Mouse (Mus musculus) heart, embryonic 16.5 days (tissue): ENCODE measurements around the gene Zfp446. TPM values are rescaled to one million over a fixed set of nuclear protein-coding genes. Genes with fewer than 3 reads are reported as not detected.

Experiments used
- ATAC-seq: fragments of 200-750 bp; cut with Nextera tagmentation; replicated peaks from 2 replicates; pipeline ENCODE4 v1.8.0; 2017; ENCODE audit warnings: moderate number of reproducible peaks; ENCODE audit not compliant: insufficient read depth, low FRiP score; ENCODE audit errors: extremely low read depth
- H3K27ac ChIP-seq: fragments of 300-500 bp; sonication (generic); 2 replicates; pipeline ENCODE4 v1.5.1; 2014; ENCODE audit warnings: mild to moderate bottlenecking, low read length, control low read depth, moderate library complexity
- H3K27me3 ChIP-seq: fragments of 300-500 bp; sonication (generic); 2 replicates; pipeline ENCODE4 v1.6.1; 2014; ENCODE audit warnings: low read length, mixed read lengths; ENCODE audit not compliant: control insufficient read depth, insufficient read depth
- H3K36me3 ChIP-seq: fragments of 300-500 bp; sonication (generic); 2 replicates; pipeline ENCODE4 v1.6.1; 2014; ENCODE audit not compliant: control insufficient read depth, insufficient read depth
- H3K4me1 ChIP-seq: fragments of 300-500 bp; sonication (generic); 2 replicates; pipeline ENCODE4 v1.6.1; 2014; ENCODE audit warnings: low read length, mixed read lengths; ENCODE audit not compliant: control insufficient read depth, insufficient read depth
- H3K4me2 ChIP-seq: fragments of 300-500 bp; sonication (generic); 2 replicates; pipeline ENCODE4 v1.6.1; 2014; ENCODE audit warnings: low read depth, mild to moderate bottlenecking, control low read depth, low read length
- H3K4me3 ChIP-seq: fragments of 300-500 bp; sonication (generic); 2 replicates; pipeline ENCODE4 v1.5.1; 2014; ENCODE audit warnings: mild to moderate bottlenecking, control low read depth, low read length
- H3K9ac ChIP-seq: fragments of 300-500 bp; sonication (generic); 2 replicates; pipeline ENCODE4 v1.6.1; 2014; ENCODE audit warnings: low read length, control low read depth
- H3K9me3 ChIP-seq: fragments of 300-500 bp; sonication (generic); replicated peaks from 2 replicates; pipeline ENCODE4 v1.6.1; 2016; ENCODE audit warnings: low read length; ENCODE audit not compliant: control insufficient read depth
- WGBS: fragments of 180-500 bp; shearing (Covaris S2); extraction: QIAGEN DNeasy Blood & Tissue Kit; methylation state at CpG from one replicate; pipeline ENCODE4 v1.1.7; 2014; 5-methylcytosine and 5-hydroxymethylcytosine counted together
- polyA plus RNA-seq: library from polyadenylated mRNA; unstranded; fragments of >200 nt; fragmentation: Nextera tagmentation; extraction: Ambion mirVana; gene quantifications from 2 replicates; pipeline ENCODE4 v1.2.1, GENCODE M21; 2015

Gene Zfp446
- polyA plus RNA-seq, 1 experiment from 2014 or later: 6.5 TPM

DNA sequence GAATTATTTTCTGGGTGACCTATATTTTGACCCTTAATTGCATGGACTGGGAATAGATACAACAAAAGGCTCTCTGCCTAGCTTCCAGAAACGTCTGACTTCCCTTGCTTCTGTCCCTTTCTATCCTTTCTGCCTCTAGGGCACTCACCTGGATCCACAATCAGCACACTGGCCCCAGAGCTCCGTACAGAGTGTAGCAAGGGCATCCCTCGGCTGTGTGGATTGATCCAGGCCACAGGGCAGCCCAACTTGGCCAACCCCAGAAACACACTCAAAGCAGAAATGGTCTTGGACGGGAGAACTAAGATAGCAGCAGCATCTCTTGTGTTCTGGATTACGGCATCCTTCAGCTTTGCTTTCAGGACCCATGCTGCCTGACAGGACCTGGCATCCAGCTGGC is 19.6 kb downstream of the Zfp446 start:
- no peaks in the 10 kb centered on the region for H3K4me1 ChIP-seq
- no peaks in the 10 kb centered on the region for H3K36me3 ChIP-seq
- H3K9ac ChIP-seq: no peak overlapping the region
- no peak overlapping the region for H3K4me3 ChIP-seq
- H3K27me3 ChIP-seq: no peaks in the 10 kb centered on the region
- H3K9me3 ChIP-seq: no peaks in the 10 kb centered on the region
- no peak for ATAC-seq
- 55% methylated on average over 5 of the region's 5 CpGs for WGBS
- no peak overlapping the region for H3K27ac ChIP-seq
- no peak overlapping the region for H3K4me2 ChIP-seq

GRCm38 (mm10) chr7:12998053-12998452 is 20.4 kb downstream of the Zfp446 start, which contains the start of gene Slc27a5:
Gene Slc27a5, minus strand, starts transcription at chr7:12998192.
- no peak within 1 kb of the TSS for H3K4me3 ChIP-seq
- no peaks in the 10 kb centered on the region for H3K4me1 ChIP-seq
- H3K36me3 ChIP-seq: no peaks in the 10 kb centered on the region
- ATAC-seq: no peak
- H3K9me3 ChIP-seq: no peaks in the 10 kb centered on the region
- H3K4me2 ChIP-seq: no peak within 1 kb of the TSS
- H3K27ac ChIP-seq: no peak within 1 kb of the TSS
- H3K9ac ChIP-seq: no peak within 1 kb of the TSS
- H3K27me3 ChIP-seq: no peaks in the 10 kb centered on the region
- WGBS: 73% methylated on average over 5 of the region's 5 CpGs

DNA sequence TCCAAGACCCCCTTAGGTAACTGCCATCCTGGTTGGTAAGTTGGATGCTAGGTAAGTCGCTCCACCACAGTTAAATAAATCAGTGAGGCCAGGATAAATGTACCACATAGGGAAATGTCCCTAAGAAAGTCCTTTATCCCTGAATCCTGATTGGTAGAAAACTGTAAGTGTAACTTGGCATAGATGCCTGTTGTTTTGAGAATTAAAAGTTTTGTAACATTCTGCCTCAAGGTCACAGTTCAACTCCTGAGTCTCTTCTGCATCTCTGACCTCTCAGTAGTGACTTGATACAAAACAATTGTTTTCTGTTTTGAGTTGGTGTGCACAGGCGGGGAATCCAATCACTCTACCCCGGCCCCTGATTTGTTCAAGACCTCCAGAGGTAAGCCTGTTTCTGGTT is 21.2 kb downstream of the Zfp446 start, which contains the start of gene Trim28:
Gene Trim28 (plus strand): TSS at position 264 of the 400 bp plus-strand sequence.
- ATAC-seq: no peak
- Histone ChIP-seq H3K4me1 (no peaks in the 10 kb centered on the region), H3K4me2 (no peak within 1 kb of the TSS), H3K27me3 (no peaks in the 10 kb centered on the region), H3K27ac (no peak within 1 kb of the TSS), H3K36me3 (no peaks in the 10 kb centered on the region), H3K9me3 (no peaks in the 10 kb centered on the region), H3K4me3 (no peak within 1 kb of the TSS), H3K9ac (no peak within 1 kb of the TSS)
- WGBS: 77% methylated on average over 3 of the region's 3 CpGs

DNA sequence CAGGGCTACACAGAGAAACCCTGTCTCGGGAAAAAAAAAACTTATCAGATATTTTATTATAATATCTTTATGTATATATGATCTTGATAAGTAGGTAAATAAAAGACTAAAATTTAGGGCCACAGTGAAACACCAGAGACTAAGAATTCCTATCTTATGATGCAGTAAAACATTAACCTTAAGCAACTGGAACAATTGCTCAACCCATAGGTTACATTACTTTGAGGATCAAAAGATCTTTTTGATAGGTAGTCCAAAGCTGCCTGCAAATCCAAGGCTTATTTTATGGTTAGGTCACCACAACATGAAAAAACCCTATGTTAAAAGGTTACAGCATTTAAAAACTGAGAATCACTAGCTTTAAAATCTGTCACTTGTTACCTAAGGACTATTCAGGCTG is 23.9 kb downstream of the Zfp446 start:
- H3K4me1 ChIP-seq: 0 out of 2 replicates have a peak, but pooled peaks cover under 1% of the 10 kb centered on the region
- H3K9me3 ChIP-seq: no peaks in the 10 kb centered on the region
- no peak overlapping the region for H3K4me3 ChIP-seq
- ATAC-seq: no peak
- H3K9ac ChIP-seq: no peak overlapping the region
- H3K36me3 ChIP-seq: peaks cover 14% of the 10 kb centered on the region
- H3K27me3 ChIP-seq: no peaks in the 10 kb centered on the region
- H3K27ac ChIP-seq: no peak overlapping the region
- WGBS: 58% methylated on average over 1 of the region's 1 CpGs
- no peak overlapping the region for H3K4me2 ChIP-seq

- whole genome bisulfite sequencing: 74% methylated on average over 5 of the region's 5 CpGs
- no peaks in the 10 kb centered on the region for H3K9me3 ChIP-seq
- H3K4me1 ChIP-seq: peaks cover 6% of the 10 kb centered on the region; the same call in 1 of the 2 replicates
- H3K36me3 ChIP-seq: peaks cover 29% of the 10 kb centered on the region
- no peak overlapping the region for H3K27ac ChIP-seq
- ATAC-seq: no peak
- no peak overlapping the region for H3K4me2 ChIP-seq
- H3K9ac ChIP-seq: no peak overlapping the region
- H3K27me3 ChIP-seq: no peaks in the 10 kb centered on the region
- no peak overlapping the region for H3K4me3 ChIP-seq
These were observed 25.7 kb downstream of the Zfp446 start for GRCm38 (mm10) chr7:13003380-13003779.

GRCm38 (mm10) chr7:13006011-13006410 is 28.4 kb downstream of the Zfp446 start:
- 87% methylated on average over 17 of the region's 17 CpGs for WGBS
- Histone ChIP-seq H3K9me3 (no peaks in the 10 kb centered on the region), H3K36me3 (peaks cover 29% of the 10 kb centered on the region), H3K4me1 (peaks cover 19% of the 10 kb centered on the region), H3K27me3 (no peaks in the 10 kb centered on the region), H3K4me3 (no peak overlapping the region), H3K4me2 (no peak overlapping the region), H3K9ac (no peak overlapping the region), H3K27ac (no peak overlapping the region)
- no peak for ATAC-seq

DNA sequence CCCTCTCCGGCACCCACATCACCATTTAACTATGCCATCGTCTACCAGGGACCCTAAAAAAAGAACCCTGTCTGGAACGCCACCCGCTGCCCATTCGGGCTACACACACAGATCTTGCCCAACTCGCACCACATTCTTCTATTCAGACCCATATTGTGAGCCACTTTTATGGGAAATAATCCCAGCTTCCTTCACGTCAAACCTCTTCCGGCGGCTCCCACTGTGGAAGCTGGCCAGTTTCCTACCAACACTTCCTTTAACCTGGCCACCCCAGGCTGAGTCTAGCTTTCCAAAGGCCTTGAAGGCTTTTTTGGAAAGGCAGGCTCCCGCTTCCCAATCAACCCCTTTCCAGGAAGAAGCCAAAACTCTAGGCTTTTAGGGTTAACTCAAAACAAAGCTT is 28.9 kb downstream of the Zfp446 start:
- 80% methylated on average over 10 of the region's 10 CpGs for WGBS
- Histone ChIP-seq H3K27me3 (no peaks in the 10 kb centered on the region), H3K36me3 (peaks cover 29% of the 10 kb centered on the region), H3K4me3 (no peak overlapping the region), H3K9me3 (no peaks in the 10 kb centered on the region), H3K4me1 (peaks cover 19% of the 10 kb centered on the region), H3K27ac (no peak overlapping the region), H3K4me2 (no peak overlapping the region), H3K9ac (peak overlapping the region; percentile 20; the same call in 1 of the 2 replicates)
- ATAC-seq: no peak

DNA sequence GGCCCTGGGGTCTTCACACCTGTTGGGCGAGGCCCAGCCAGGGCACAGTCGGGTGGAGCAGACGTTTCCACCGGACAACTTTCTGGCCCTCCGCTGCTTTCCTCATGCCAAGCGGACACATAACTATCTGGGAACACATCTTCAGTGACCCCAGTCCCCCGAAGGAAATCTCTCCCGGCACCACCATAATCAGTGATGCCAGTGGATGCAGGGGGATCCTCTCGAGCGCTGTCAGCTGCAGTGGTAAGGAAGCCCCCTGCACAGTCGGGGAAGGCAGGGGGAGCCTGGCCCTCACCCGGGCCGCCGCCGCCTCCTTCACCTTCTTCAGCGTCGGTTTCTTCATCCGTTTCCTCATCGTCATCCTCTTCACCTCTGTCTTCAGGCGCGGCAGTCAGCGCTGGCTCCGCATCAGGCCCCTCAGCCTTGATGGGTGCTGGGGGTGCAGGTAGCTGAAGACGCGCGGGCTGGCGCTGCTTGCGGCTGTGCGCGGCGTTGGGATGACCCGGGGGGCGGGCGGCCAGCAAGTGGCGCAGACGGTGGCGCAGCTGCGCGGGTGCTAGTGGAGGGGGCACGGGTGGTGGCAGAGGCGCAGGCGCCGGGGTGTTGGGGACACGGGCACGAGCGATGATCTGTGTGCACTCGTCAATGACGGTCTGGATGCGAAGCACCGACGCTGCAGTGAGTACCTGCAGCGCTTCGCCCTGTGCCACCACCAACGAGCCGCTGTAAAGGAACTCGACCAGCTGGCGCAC is 29.9 kb downstream of the Zfp446 start:
- no peak for ATAC-seq
- H3K4me3 ChIP-seq: no peak overlapping the region
- no peaks in the 10 kb centered on the region for H3K27me3 ChIP-seq
- no peak overlapping the region for H3K4me2 ChIP-seq
- H3K36me3 ChIP-seq: peaks cover 29% of the 10 kb centered on the region
- 49% methylated on average over 57 of the region's 57 CpGs for WGBS
- H3K9me3 ChIP-seq: no peaks in the 10 kb centered on the region
- no peak overlapping the region for H3K27ac ChIP-seq
- peaks cover 19% of the 10 kb centered on the region for H3K4me1 ChIP-seq
- no peak overlapping the region for H3K9ac ChIP-seq

DNA sequence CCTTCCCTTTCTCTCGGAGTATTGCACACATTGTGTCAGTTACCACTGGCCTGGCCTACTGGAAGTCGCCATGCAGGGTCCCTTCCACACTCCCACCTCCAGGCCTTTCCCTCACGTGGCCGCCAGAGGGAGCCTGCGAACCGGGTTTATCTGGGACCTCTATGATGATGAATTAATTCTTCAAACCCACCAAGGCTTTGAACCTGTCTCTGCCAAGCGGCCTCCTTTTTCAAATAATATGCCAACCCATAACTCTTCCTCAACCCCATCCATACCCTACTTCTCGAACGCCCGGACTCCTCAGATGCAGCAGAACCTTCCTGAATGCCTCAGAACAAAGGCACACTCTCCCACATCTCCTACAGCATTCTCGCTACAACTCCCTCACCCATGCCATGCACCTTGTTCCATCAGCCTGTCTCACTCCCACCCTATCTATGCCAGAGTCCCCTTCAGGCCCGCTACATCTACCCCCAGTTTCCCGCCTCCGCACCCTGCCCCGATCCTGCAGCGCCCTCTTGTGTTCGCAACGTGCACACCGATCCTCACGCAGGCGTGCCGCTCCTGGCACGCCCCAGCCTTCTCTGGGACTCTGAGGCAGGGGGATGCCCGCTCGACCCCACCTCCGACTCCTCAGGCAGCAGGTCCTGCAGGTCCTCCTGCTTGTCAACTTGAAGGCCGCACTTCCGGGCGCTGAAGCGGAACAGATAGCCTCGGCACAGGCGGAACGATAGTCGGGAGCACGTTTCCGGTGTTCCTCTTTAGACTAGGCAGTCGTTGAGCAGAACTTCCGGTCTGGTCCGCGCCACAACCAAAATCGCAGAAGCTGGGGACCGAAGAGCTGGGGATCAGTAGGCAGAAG is 31.7 kb downstream of the Zfp446 start:
- no peaks in the 10 kb centered on the region for H3K27me3 ChIP-seq
- H3K36me3 ChIP-seq: peaks cover 29% of the 10 kb centered on the region
- peak overlapping the region; percentile 94 for H3K9ac ChIP-seq
- under 1% methylated on average over 42 of the region's 42 CpGs for WGBS
- peak overlapping the region; percentile 96 for H3K4me2 ChIP-seq
- peak overlapping the region; percentile 97 for H3K27ac ChIP-seq
- H3K4me1 ChIP-seq: peaks cover 19% of the 10 kb centered on the region
- no peaks in the 10 kb centered on the region for H3K9me3 ChIP-seq
- ATAC-seq: peak; percentile 88
- peak overlapping the region; percentile 88 for H3K4me3 ChIP-seq
